Mouse (Mus musculus): ENCODE measurements at regions not wholly inside any gene's neighbourhood (a gene's known extent, or its start where the extent isn't known, plus 50 kb on each side); places are given as distances from the start of the nearest gene placed in this dataset.

DNA sequence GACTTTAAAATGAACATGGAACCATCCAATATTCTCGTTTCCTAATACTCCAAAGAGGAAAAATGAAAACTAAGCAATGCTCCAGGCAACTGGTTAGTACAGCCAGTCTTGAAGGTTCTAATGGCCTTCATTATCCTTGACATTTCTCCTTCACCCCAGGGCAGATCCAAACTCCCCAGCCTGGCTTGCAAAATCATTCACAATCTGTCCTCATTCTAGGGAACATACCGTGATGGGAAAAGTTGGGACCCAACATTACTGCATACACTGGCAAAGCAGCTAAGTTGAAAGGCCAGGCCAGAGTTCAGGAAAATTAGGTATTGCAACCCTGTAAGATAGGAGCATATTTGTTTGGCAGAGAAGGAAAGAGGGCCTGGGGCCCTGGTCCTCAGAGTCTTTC, 889.9 kb upstream of the A1bg start:
- WGBS: 85% methylated on average over 2 of the region's 2 CpGs
- H3K4me3 ChIP-seq: no peak overlapping the region
- no peak overlapping the region for H3K4me2 ChIP-seq (replicated peaks)
- H3K9ac ChIP-seq: no peak overlapping the region
- no peaks in the 10 kb centered on the region for H3K27me3 ChIP-seq
- H3K27ac ChIP-seq: no peak overlapping the region
- H3K4me1 ChIP-seq: no peaks in the 10 kb centered on the region
- no peaks in the 10 kb centered on the region for H3K36me3 ChIP-seq
- H3K9me3 ChIP-seq: no peaks in the 10 kb centered on the region
- no peak for ATAC-seq (ENCODE audit: low FRiP score, low read depth)

DNA sequence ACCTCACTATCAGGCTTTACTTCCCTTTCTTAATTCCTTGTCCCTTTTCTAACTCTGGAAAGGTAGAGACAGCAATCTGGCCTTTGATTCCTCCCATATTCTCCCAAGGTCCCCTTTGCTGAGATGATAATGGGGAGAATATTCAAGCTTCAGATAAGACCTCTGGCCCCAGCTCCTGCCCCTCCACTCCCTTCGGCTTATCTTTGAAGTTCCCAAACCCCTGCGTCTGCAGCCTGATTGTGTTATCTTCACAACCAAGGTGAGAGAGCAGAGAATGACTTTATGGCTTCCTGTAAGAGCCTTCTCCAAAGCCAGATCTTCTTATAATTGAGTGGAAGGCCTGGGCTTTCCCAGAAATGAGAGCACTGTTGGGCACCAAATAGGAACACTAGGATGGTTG, 882.6 kb upstream of the A1bg start:
- 28% methylated on average over 2 of the region's 2 CpGs for WGBS
- Histone ChIP-seq H3K27me3 (no peaks in the 10 kb centered on the region), H3K9ac (no peak overlapping the region), H3K36me3 (no peaks in the 10 kb centered on the region), H3K27ac (no peak overlapping the region), H3K4me2 (replicated peaks) (no peak overlapping the region), H3K4me3 (no peak overlapping the region), H3K9me3 (no peaks in the 10 kb centered on the region), H3K4me1 (no peaks in the 10 kb centered on the region)
- no peak for ATAC-seq (ENCODE audit: low FRiP score, low read depth)

DNA sequence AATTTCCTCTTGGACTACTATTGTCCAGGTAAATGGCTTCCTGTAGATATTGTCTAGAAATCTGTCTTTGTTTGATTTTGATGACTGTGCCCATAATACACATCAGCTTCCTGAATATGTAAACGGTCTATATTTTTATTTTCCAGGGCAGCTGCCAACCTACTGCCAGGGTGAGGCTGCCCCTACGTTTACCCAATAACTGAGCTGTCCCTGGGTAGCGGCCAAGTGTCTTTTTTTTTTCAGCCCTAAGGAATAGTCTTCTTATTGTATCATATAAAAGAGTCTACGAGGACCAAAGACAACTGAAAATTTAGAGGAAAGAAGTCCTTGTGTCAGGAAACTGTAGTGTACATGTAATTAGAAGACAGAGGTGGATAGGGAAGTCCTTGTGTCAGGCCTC, 877.3 kb upstream of the A1bg start:
- peaks cover 7% of the 10 kb centered on the region; the same call in 1 of the 2 replicates for H3K4me1 ChIP-seq
- no peaks in the 10 kb centered on the region for H3K36me3 ChIP-seq
- 80% methylated on average over 4 of the region's 4 CpGs for WGBS
- no peak overlapping the region for H3K4me3 ChIP-seq
- H3K9ac ChIP-seq: no peak overlapping the region
- no peak for ATAC-seq (ENCODE audit: low FRiP score, low read depth)
- no peaks in the 10 kb centered on the region for H3K27me3 ChIP-seq
- no peaks in the 10 kb centered on the region for H3K9me3 ChIP-seq
- H3K27ac ChIP-seq: no peak overlapping the region
- no peak overlapping the region for H3K4me2 ChIP-seq (replicated peaks)

DNA sequence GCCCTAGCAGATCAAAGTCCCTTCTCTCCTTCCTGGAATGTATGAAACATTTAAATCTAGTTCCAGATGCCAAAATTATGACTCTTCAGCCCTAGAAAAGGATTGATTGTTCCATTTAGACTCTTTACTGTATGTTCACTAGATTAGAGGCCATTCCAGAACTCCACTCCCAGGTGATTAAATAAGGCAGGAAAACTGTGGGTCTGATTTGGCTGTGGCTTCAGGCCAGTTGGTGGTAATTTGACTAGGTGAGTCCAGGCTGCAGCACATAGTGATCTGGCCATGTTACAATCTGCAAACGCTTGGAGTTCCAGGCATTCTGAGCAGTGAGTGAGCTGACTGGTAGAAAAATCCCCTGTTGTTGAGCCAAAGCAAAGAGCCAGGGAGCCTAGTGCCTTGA, 875.0 kb upstream of the A1bg start:
- Histone ChIP-seq H3K27me3 (no peaks in the 10 kb centered on the region), H3K4me2 (replicated peaks) (no peak overlapping the region), H3K9me3 (no peaks in the 10 kb centered on the region), H3K4me3 (no peak overlapping the region), H3K36me3 (no peaks in the 10 kb centered on the region), H3K27ac (no peak overlapping the region; the same call in 1 of the 2 replicates), H3K4me1 (peaks cover 7% of the 10 kb centered on the region; the same call in 1 of the 2 replicates), H3K9ac (no peak overlapping the region)
- peak; percentile 71 for ATAC-seq (ENCODE audit: low FRiP score, low read depth)
- WGBS: 24% methylated on average over 1 of the region's 1 CpGs

DNA sequence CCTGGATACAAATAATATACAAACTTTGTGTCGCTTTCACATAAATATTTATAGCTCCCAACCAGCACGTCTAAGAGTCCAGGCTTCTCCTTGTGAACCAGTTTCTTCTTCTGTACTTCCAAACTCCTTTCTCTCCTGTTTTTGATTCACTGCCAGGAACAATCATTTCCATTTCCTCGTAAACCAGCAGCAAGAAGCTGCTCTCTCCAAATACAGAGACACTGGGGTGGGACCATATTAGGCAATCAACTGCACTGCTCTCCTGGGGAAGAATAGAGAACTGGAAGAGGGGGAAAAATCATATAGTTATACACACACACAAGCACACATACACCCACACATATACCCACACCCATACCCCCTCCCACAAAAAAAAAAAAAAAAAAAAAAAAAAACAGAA, 871.7 kb upstream of the A1bg start:
- no peak overlapping the region for H3K27ac ChIP-seq
- H3K4me3 ChIP-seq: no peak overlapping the region
- H3K9me3 ChIP-seq: no peaks in the 10 kb centered on the region
- no peak overlapping the region for H3K9ac ChIP-seq
- no peak overlapping the region for H3K4me2 ChIP-seq (replicated peaks)
- peak; percentile 57 for ATAC-seq (ENCODE audit: low FRiP score, low read depth)
- no peaks in the 10 kb centered on the region for H3K27me3 ChIP-seq
- H3K4me1 ChIP-seq: peaks cover 7% of the 10 kb centered on the region; the same call in 1 of the 2 replicates
- no peaks in the 10 kb centered on the region for H3K36me3 ChIP-seq
- 37% methylated on average over 3 of the region's 3 CpGs for WGBS

DNA sequence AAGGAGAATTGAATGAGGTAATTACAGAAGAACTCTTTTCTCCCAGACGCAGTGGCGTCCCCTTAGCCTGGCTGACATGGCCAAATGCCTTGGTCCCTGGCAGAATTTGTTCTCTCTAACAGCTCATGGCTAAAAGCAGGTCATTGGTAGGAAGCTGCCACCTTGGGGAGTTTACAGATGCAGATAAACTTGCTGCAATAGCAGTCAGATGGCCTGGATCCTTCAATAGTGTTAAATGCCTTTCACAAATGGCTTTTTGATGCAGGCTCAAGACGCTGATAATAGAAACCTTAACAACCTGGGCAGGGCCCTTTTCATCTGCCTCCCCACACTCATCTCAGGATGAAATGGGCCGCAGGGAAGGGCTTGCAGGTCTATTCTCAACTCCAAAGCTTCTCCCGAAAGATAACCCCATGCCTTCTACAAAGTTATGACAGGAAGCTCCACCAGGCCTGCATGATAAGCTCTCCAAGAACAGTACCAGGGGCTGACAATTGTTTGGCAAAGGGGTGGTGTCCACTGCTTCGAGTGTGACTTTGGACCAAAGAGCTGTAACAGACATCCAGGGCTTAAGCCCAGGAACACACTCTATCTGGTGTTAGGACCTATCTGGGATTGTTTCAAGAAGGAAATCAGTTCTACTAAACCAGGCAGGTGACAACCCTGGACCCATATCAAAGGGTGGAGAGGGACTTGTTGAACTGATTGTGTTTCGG, 867.2 kb upstream of the A1bg start:
- no peak overlapping the region for H3K9ac ChIP-seq
- ATAC-seq (ENCODE audit: low FRiP score, low read depth): no peak
- no peak overlapping the region for H3K4me2 ChIP-seq (replicated peaks)
- H3K27ac ChIP-seq: no peak overlapping the region
- H3K9me3 ChIP-seq: no peaks in the 10 kb centered on the region
- 45% methylated on average over 7 of the region's 7 CpGs for WGBS
- H3K27me3 ChIP-seq: no peaks in the 10 kb centered on the region
- no peaks in the 10 kb centered on the region for H3K4me1 ChIP-seq
- H3K36me3 ChIP-seq: no peaks in the 10 kb centered on the region
- no peak overlapping the region for H3K4me3 ChIP-seq

DNA sequence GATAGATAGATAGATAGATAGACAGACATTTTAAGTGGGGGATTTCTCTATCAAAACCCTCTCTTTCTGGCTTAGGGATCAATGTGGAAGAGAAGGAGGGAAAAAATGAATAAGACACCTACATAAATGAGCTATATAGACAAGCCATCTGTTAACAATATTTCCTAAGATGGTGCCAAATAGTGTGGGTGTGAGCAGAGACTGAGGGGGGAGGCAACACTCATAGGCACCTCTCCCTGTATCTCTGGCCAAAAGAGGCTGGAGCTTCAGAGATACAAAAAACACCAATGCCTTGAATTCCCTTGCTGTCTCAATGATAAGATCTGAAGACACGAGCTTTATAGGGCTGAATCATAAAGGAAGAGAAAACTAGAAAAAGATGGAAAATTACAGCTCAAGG, 864.2 kb upstream of the A1bg start:
- no peak overlapping the region for H3K27ac ChIP-seq
- no peak for ATAC-seq (ENCODE audit: low FRiP score, low read depth)
- no peaks in the 10 kb centered on the region for H3K27me3 ChIP-seq
- H3K4me2 ChIP-seq (replicated peaks): no peak overlapping the region
- no peak overlapping the region for H3K9ac ChIP-seq
- H3K4me1 ChIP-seq: no peaks in the 10 kb centered on the region
- no peaks in the 10 kb centered on the region for H3K36me3 ChIP-seq
- H3K9me3 ChIP-seq: no peaks in the 10 kb centered on the region
- H3K4me3 ChIP-seq: no peak overlapping the region
- WGBS: 84% methylated on average over 1 of the region's 1 CpGs

DNA sequence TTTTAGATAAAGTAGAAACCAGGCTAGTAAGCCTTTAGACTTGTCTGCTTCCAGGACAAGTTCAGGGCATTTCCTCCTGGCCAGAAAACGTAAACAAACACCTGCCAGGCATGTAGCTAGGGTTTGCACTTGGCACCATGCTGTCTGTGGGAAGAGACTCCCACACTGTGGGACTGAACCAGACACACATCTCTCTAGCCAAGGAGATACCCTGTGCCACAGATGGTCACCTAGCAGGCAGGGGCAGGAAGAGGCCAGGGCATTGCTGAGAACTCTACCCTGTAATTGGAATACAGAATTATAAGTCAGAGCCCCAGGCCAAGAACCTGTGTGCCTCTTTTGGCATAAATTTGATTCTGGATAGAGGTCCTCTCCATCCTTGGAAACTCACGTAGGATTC, 858.7 kb upstream of the A1bg start:
- H3K4me1 ChIP-seq: no peaks in the 10 kb centered on the region
- 79% methylated on average over 2 of the region's 2 CpGs for WGBS
- H3K4me2 ChIP-seq (replicated peaks): no peak overlapping the region
- H3K4me3 ChIP-seq: no peak overlapping the region
- H3K36me3 ChIP-seq: no peaks in the 10 kb centered on the region
- ATAC-seq (ENCODE audit: low FRiP score, low read depth): no peak
- H3K27me3 ChIP-seq: no peaks in the 10 kb centered on the region
- no peaks in the 10 kb centered on the region for H3K9me3 ChIP-seq
- H3K9ac ChIP-seq: no peak overlapping the region
- H3K27ac ChIP-seq: no peak overlapping the region

DNA sequence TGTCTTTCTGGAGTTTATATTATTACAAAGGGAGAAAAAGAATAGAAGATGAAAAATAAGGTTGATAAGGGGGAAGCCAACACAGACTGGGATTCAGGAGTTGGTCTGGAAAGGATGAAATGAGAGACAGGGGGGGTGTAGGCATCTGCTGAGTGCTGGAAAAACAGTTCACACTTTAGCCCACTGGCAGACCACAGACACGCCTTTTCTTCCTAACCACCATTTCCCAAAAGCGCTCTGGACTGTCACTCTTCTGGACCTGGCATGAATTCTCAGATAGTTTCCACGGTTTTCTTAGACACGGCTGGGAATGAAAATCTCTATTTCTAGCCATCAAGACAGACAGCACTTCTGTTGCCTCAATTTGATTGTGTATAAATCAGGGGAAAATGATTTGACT, 850.2 kb upstream of the A1bg start:
- WGBS: 89% methylated on average over 4 of the region's 4 CpGs
- Histone ChIP-seq H3K9ac (no peak overlapping the region), H3K36me3 (no peaks in the 10 kb centered on the region), H3K27ac (no peak overlapping the region), H3K4me3 (no peak overlapping the region), H3K4me1 (peaks cover 25% of the 10 kb centered on the region), H3K4me2 (replicated peaks) (no peak overlapping the region), H3K9me3 (no peaks in the 10 kb centered on the region), H3K27me3 (no peaks in the 10 kb centered on the region)
- no peak for ATAC-seq (ENCODE audit: low FRiP score, low read depth)

DNA sequence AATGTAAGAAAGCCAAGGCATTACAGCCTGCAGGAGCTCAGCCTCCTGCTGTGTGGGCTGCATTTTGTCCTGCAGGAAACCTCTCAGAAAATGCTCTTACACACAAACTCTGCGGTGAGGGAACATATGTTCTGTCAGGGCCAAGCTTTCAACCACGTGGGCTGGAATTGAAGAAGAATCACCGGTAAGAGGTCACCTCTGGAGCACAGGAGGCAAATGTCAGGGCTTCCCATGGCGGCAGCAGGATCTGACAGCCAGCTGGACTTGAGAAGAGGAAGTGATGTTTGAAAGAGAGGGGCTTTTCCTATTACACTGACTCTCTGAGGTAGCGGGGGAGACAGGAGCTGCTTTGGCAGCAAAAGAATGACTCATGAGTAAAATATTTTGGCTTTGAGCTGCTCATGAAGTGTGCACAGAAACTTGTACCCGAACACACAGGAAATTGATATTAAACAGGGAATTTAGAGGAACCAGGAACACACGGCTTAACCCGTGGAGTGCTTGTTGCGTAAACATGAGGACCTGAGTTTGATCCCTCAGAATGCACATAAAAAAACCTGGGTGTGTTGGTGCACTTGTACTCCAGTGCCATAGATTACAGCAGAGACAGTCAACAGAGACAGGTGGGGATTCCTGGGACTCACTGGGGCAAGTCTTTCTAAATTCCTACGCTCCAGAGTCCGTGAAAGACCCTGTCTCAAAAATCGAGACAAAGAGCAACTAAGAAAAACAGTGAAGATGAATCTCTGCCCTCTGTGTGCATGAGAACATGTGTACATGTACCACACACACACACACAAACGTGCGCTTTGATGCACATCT, 848.1 kb upstream of the A1bg start:
- WGBS: 37% methylated on average over 14 of the region's 14 CpGs
- Histone ChIP-seq H3K9ac (no peak overlapping the region), H3K27me3 (no peaks in the 10 kb centered on the region), H3K36me3 (no peaks in the 10 kb centered on the region), H3K9me3 (no peaks in the 10 kb centered on the region), H3K4me3 (no peak overlapping the region), H3K4me1 (peaks cover 35% of the 10 kb centered on the region), H3K4me2 (replicated peaks) (peak overlapping the region; percentile 39), H3K27ac (peak overlapping the region; percentile 39; the same call in 1 of the 2 replicates)
- ATAC-seq (ENCODE audit: low FRiP score, low read depth): peak; percentile 70

DNA sequence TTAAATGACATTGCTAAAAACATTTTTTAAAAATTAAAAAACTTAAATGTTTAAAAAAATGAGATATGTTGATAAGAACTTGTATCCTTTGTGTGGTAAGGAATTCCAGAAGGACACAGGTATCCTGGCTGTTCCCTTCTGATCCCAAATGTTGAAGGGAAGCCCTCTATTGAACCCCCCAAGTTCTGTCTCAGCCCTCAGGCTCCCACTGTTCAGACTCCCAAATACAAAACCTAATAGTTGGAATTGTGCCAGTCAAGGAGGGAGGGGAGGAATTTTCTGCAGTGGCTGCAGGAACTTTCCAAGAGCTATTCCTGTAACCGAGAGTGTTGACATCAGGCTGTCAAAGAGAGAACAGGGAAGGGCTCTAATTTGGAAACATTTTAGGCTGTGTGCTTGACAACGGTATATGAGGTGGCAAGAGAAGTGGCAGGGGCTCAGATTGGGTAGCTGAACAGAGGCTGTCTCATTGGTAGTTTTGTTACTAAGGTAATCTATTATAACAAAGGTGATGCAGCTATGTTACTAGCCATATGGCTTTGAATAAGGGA, 843.8 kb upstream of the A1bg start:
- no peak overlapping the region for H3K4me3 ChIP-seq
- peaks cover 34% of the 10 kb centered on the region for H3K4me1 ChIP-seq
- no peaks in the 10 kb centered on the region for H3K9me3 ChIP-seq
- H3K36me3 ChIP-seq: no peaks in the 10 kb centered on the region
- H3K4me2 ChIP-seq (replicated peaks): no peak overlapping the region
- H3K27me3 ChIP-seq: no peaks in the 10 kb centered on the region
- WGBS: 13% methylated on average over 2 of the region's 2 CpGs
- ATAC-seq (ENCODE audit: low FRiP score, low read depth): peak; percentile 41; the same call in 1 of the 2 replicates
- H3K9ac ChIP-seq: no peak overlapping the region
- no peak overlapping the region for H3K27ac ChIP-seq

DNA sequence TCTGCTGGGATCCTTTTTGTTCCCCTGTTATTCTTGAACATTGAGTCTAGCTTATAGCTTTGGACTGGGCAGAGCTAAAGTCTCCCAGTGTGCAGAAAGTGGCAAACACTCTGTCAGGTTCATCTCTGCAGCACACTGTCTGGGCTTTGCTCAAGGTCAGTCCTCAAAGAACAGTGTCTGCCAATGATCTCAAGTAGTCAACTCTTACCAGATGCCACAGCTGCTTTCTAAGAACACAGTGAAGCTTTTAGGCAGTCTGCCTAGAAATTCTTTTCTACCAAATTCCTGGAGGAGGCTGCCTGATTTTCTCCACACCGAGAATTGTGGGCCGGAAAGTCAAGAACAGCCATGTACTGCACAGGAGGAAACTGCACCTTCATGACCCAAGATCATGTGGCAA, 831.0 kb upstream of the A1bg start:
- Histone ChIP-seq H3K9ac (no peak overlapping the region), H3K4me1 (no peaks in the 10 kb centered on the region), H3K4me3 (no peak overlapping the region), H3K36me3 (no peaks in the 10 kb centered on the region), H3K27me3 (no peaks in the 10 kb centered on the region), H3K9me3 (no peaks in the 10 kb centered on the region), H3K27ac (no peak overlapping the region), H3K4me2 (replicated peaks) (no peak overlapping the region)
- WGBS: 60% methylated on average over 2 of the region's 2 CpGs
- ATAC-seq (ENCODE audit: low FRiP score, low read depth): no peak

Data from limb, embryonic 13.5 days (tissue).